Mouse (Mus musculus): ENCODE results near the gene Ncf2.

GRCm38 (mm10) chr1:152820911-152821695 is 21.1 kb downstream of the Ncf2 start:
- TF ChIP-seq CHD2 (IDR thresholded peaks at IDR 0.05; ENCODE audit: low read depth, low read length): no peak
- TF ChIP-seq ZNF384 (IDR thresholded peaks at IDR 0.05; ENCODE audit: low read depth, low read length): no peak
- TF ChIP-seq ZC3H11A (IDR thresholded peaks at IDR 0.05; ENCODE audit: borderline replicate concordance, low read depth, low read length): no peak
- no peak for TF ChIP-seq MAFK (IDR thresholded peaks at IDR 0.05; ENCODE audit: insufficient read depth, low read depth, low read length)

All from ES-E14 (cell line).